9 mouse cellular contexts compared by ENCODE assay signal in genomic region chr1:66321631-66322142, GRCm38 (mm10).
DNase-seq lines count a peak whose midpoint lies in the region; ATAC-seq and TF ChIP-seq lines count a peak whose summit lies in the region.
"Had no signal": no experiment of that assay in that cellular context is flagged by ENCODE, and none has a peak within 500 bp of the region (broad histone marks: within the 10 kb centered on the region; RNA-seq: fewer than 3 reads in every experiment).

No protein-coding gene starts in this region.

- H3K4me2 ChIP-seq in kidney, embryonic 16.5 days (replicated peaks; ENCODE audit: low read depth, low read length), result peak overlapping the region; percentile 30
- peak overlapping the region; percentile 51 for H3K4me2 ChIP-seq in midbrain, embryonic 12.5 days (replicated peaks)

- H3K4me3 ChIP-seq in kidney, embryonic 16.5 days (ENCODE audit: low read length), result no peak overlapping the region
- peak overlapping the region; percentile 39 for H3K4me3 ChIP-seq in forebrain, embryonic 10.5 days
- H3K4me3 ChIP-seq in layer of hippocampus, adult 2 months, result peak overlapping the region; percentile 65
- peak overlapping the region; percentile 44 for H3K4me3 ChIP-seq in midbrain, embryonic 12.5 days

- no peak overlapping the region for H3K9ac ChIP-seq in kidney, embryonic 16.5 days (replicated peaks; ENCODE audit: low read length)
- H3K9ac ChIP-seq in midbrain, embryonic 12.5 days (replicated peaks), result peak overlapping the region; percentile 66

- no peaks in the 10 kb centered on the region for H3K36me3 ChIP-seq in kidney, embryonic 16.5 days (ENCODE audit: insufficient read depth, low read length)
- no peaks in the 10 kb centered on the region for H3K36me3 ChIP-seq in forebrain, embryonic 10.5 days (replicated peaks)
- H3K36me3 ChIP-seq in midbrain, embryonic 12.5 days, result no peaks in the 10 kb centered on the region

- H3K27ac ChIP-seq in kidney, embryonic 16.5 days (ENCODE audit: low read length), result no peak overlapping the region
- H3K27ac ChIP-seq in forebrain, embryonic 10.5 days, result peak overlapping the region; percentile 73
- peak overlapping the region; percentile 97 for H3K27ac ChIP-seq in layer of hippocampus, adult 2 months
- H3K27ac ChIP-seq in midbrain, embryonic 12.5 days (replicated peaks), result peak overlapping the region; percentile 95

- TF ChIP-seq CTCF in layer of hippocampus, adult 2 months (conservative IDR thresholded peaks at IDR 0.05), result no peak

- whole genome bisulfite sequencing in kidney, embryonic 16.5 days, result 42% methylated on average over 15 of the region's 15 CpGs
- 38% methylated on average over 15 of the region's 15 CpGs for WGBS in forebrain, embryonic 10.5 days
- 20% methylated on average over 15 of the region's 15 CpGs for WGBS in midbrain, embryonic 12.5 days

- no peak; the same call in 1 of the 2 replicates for ATAC-seq in kidney, embryonic 16.5 days (ENCODE audit: low FRiP score, low TSS enrichment)
- peak; percentile 86 for ATAC-seq in midbrain, embryonic 12.5 days (ENCODE audit: low FRiP score, low read depth)
- no peak for ATAC-seq in granulocyte monocyte progenitor cell, adult 5-6 weeks (replicated peaks; ENCODE audit: poor library complexity, severe bottlenecking)

- no peaks in the 10 kb centered on the region for H3K27me3 ChIP-seq in kidney, embryonic 16.5 days (ENCODE audit: insufficient read depth, low read length)
- no peaks in the 10 kb centered on the region for H3K27me3 ChIP-seq in forebrain, embryonic 10.5 days (ENCODE audit: poor library complexity, severe bottlenecking)
- H3K27me3 ChIP-seq in midbrain, embryonic 12.5 days, result no peaks in the 10 kb centered on the region
- H3K27me3 ChIP-seq: CH12.LX had no signal

- DNase-seq in kidney, adult 9 months, result no peak
- peak; percentile 17 for DNase-seq in forebrain, embryonic 10.5 days (ENCODE audit: extremely low spot score, low spot score)
- peak; percentile 82 to 88 for DNase-seq in layer of hippocampus, adult 2 months (ENCODE audit: low spot score in 2 of 2)
- no peak for DNase-seq in thymus, postnatal 36 days
- DNase-seq in lung, postnatal 25 days (ENCODE audit: low spot score), result no peak

- H3K4me1 ChIP-seq in kidney, embryonic 16.5 days (ENCODE audit: insufficient read depth, low read length), result 0 out of 2 replicates have a peak, but pooled peaks cover 4% of the 10 kb centered on the region
- peaks cover 30% of the 10 kb centered on the region for H3K4me1 ChIP-seq in forebrain, embryonic 10.5 days
- peaks cover 37% of the 10 kb centered on the region for H3K4me1 ChIP-seq in midbrain, embryonic 12.5 days

- H3K9me3 ChIP-seq in kidney, embryonic 16.5 days (ENCODE audit: low read length), result no peaks in the 10 kb centered on the region
- no peaks in the 10 kb centered on the region for H3K9me3 ChIP-seq in forebrain, embryonic 10.5 days
- H3K9me3 ChIP-seq in midbrain, embryonic 12.5 days, result no peaks in the 10 kb centered on the region

Comparison
In these comparisons a context has a peak if more than half of its experiments do, and no peak if none do; other contexts are left out.
1. DNase-seq: peak in forebrain, embryonic 10.5 days (single experiment) and layer of hippocampus, adult 2 months (2 of 2); none in kidney, adult 9 months (single experiment), thymus, postnatal 36 days (0 of 2) and lung, postnatal 25 days (single experiment).